Mouse (Mus musculus) MEL (cell line): ENCODE results near the gene Olfr308. TPM values are rescaled to one million over a fixed set of nuclear protein-coding genes. Genes with fewer than 3 reads are reported as not detected.

Experiments
- DNase-seq: peaks from one replicate; pipeline ENCODE4 v3.0.0; 2011; ENCODE audit warnings: low read depth, low spot score
- H3K27ac ChIP-seq: 2 replicates; pipeline ENCODE4 v1.5.1; 2012; ENCODE audit warnings: low read depth, mild to moderate bottlenecking, control low read depth, low read length, moderate library complexity; ENCODE audit not compliant: control insufficient read depth
- H3K27me3 ChIP-seq, 2 experiments: fragments of 150-350 bp in 1 of 2; sonication (generic) in 1 of 2; 2 replicates each; pipeline ENCODE4 v1.6.1; 2012; ENCODE audit warnings: low read length in 2 of 2, mild to moderate bottlenecking in 2 of 2, improper control_type of control experiment in 1 of 2, moderate library complexity in 1 of 2; ENCODE audit not compliant: insufficient read depth in 2 of 2, control insufficient read depth in 1 of 2
- H3K36me3 ChIP-seq, 2 experiments: 2 replicates each; pipeline ENCODE4 v1.6.1; 2012 to 2014; ENCODE audit warnings: low read length in 2 of 2, improper control_type of control experiment in 1 of 2, inconsistent platforms in 1 of 2, mild to moderate bottlenecking in 1 of 2; ENCODE audit not compliant: insufficient read depth in 2 of 2, control insufficient read depth in 1 of 2
- H3K4me1 ChIP-seq, 2 experiments: fragments of 150-350 bp in 1 of 2; sonication (generic) in 1 of 2; 2 replicates each; pipeline ENCODE4 v1.6.1; 2012; ENCODE audit warnings: low read length in 2 of 2, improper control_type of control experiment in 1 of 2, mild to moderate bottlenecking in 1 of 2; ENCODE audit not compliant: insufficient read depth in 2 of 2, control insufficient read depth in 1 of 2
- H3K4me3 ChIP-seq, 2 experiments: fragments of 150-350 bp in 1 of 2; sonication (generic) in 1 of 2; 2 replicates each; pipeline ENCODE4 v1.5.1; 2012; ENCODE audit warnings: low read depth in 2 of 2, low read length in 2 of 2, mild to moderate bottlenecking in 2 of 2, moderate library complexity in 2 of 2, control low read depth in 1 of 2, improper control_type of control experiment in 1 of 2; ENCODE audit not compliant: control insufficient read depth in 1 of 2, insufficient read depth in 1 of 2
- H3K79me2 ChIP-seq: 2 replicates; pipeline ENCODE4 v1.6.1; 2012; ENCODE audit warnings: mild to moderate bottlenecking, low read length, moderate library complexity; ENCODE audit not compliant: control insufficient read depth, poor library complexity, insufficient read depth
- H3K9ac ChIP-seq: 2 replicates; pipeline ENCODE4 v1.6.1; 2012; ENCODE audit warnings: low read depth, mild to moderate bottlenecking, control low read depth, low read length, moderate library complexity; ENCODE audit not compliant: control insufficient read depth, poor library complexity, severe bottlenecking
- H3K9me3 ChIP-seq: fragments of 150-350 bp; sonication (generic); replicated peaks from 2 replicates; pipeline ENCODE4 v1.6.1; 2012; ENCODE audit warnings: mild to moderate bottlenecking, low read length, improper control_type of control experiment, moderate library complexity; ENCODE audit not compliant: insufficient read depth
- CHD2 ChIP-seq: IDR thresholded peaks from 2 replicates; pipeline ENCODE4 v1.6.1; 2011; ENCODE audit warnings: low read length, improper control_type of control experiment
- CTCF ChIP-seq, 3 experiments: IDR thresholded peaks in 2 of 3; conservative IDR thresholded peaks in 1 of 3; 2 replicates each; pipeline ENCODE4 v1.5.1; 2011 to 2012; ENCODE audit warnings: low read length in 3 of 3, low read depth in 2 of 3, mild to moderate bottlenecking in 2 of 3, improper control_type of control experiment in 1 of 3, inconsistent platforms in 1 of 3, mixed read lengths in 1 of 3, moderate library complexity in 1 of 3; ENCODE audit not compliant: control insufficient read depth in 1 of 3, insufficient read depth in 1 of 3, poor library complexity in 1 of 3, severe bottlenecking in 1 of 3
- EP300 ChIP-seq, 2 experiments: IDR thresholded peaks; 2 replicates each; pipeline ENCODE4 v1.6.1; 2011; ENCODE audit warnings: improper control_type of control experiment in 2 of 2, low read length in 2 of 2, low read depth in 1 of 2, mild to moderate bottlenecking in 1 of 2
- ETS1 ChIP-seq: IDR thresholded peaks from 2 replicates; pipeline ENCODE4 v1.6.1; 2012; ENCODE audit warnings: low read depth, mild to moderate bottlenecking, inconsistent platforms, low read length, improper control_type of control experiment, moderate library complexity
- GABPA ChIP-seq: IDR thresholded peaks from 2 replicates; pipeline ENCODE4 v1.6.1; 2012; ENCODE audit warnings: low read depth, mild to moderate bottlenecking, inconsistent platforms, low read length, improper control_type of control experiment, moderate library complexity
- MAX ChIP-seq: IDR thresholded peaks from 2 replicates; pipeline ENCODE4 v1.6.1; 2011; ENCODE audit warnings: low read length, improper control_type of control experiment
- MAZ ChIP-seq: IDR thresholded peaks from 2 replicates; pipeline ENCODE4 v1.6.1; 2012; ENCODE audit warnings: low read depth, mild to moderate bottlenecking, inconsistent platforms, low read length, improper control_type of control experiment
- MEF2A ChIP-seq: IDR thresholded peaks from 2 replicates; pipeline ENCODE4 v1.6.1; 2014; ENCODE audit warnings: low read depth, mild to moderate bottlenecking, inconsistent platforms, low read length, improper control_type of control experiment; ENCODE audit not compliant: poor library complexity, insufficient replicate concordance, severe bottlenecking; ENCODE audit errors: extremely low read depth
- MYB ChIP-seq: IDR thresholded peaks from 2 replicates; pipeline ENCODE4 v1.6.1; 2011; ENCODE audit warnings: mild to moderate bottlenecking, low read depth, low read length, improper control_type of control experiment
- NELFE ChIP-seq: IDR thresholded peaks from 2 replicates; pipeline ENCODE4 v1.6.1; 2011; ENCODE audit warnings: low read depth, low read length, improper control_type of control experiment
- NRF1 ChIP-seq: IDR thresholded peaks from 2 replicates; pipeline ENCODE4 v1.6.1; 2014; ENCODE audit warnings: low read depth, mild to moderate bottlenecking, inconsistent platforms, low read length, improper control_type of control experiment, moderate library complexity; ENCODE audit not compliant: poor library complexity, insufficient read depth, severe bottlenecking
- POLR2A ChIP-seq, 2 experiments: IDR thresholded peaks; 2 replicates each; pipeline ENCODE4 v1.6.1; 2011 to 2012; ENCODE audit warnings: low read length in 2 of 2, mild to moderate bottlenecking in 2 of 2, control low read depth in 1 of 2, improper control_type of control experiment in 1 of 2, low read depth in 1 of 2, moderate library complexity in 1 of 2; ENCODE audit not compliant: control insufficient read depth in 1 of 2, insufficient read depth in 1 of 2, poor library complexity in 1 of 2
- POLR2AphosphoS2 ChIP-seq: IDR thresholded peaks from 2 replicates; pipeline ENCODE4 v1.6.1; 2011; ENCODE audit warnings: low read length, improper control_type of control experiment
- POLR2AphosphoS5 ChIP-seq: IDR thresholded peaks from 2 replicates; pipeline ENCODE4 v1.6.1; 2012; ENCODE audit warnings: low read depth, borderline replicate concordance, mild to moderate bottlenecking, inconsistent platforms, low read length, moderate library complexity, mixed read lengths
- TBP ChIP-seq: IDR thresholded peaks from 2 replicates; pipeline ENCODE4 v1.8.0; 2011; ENCODE audit warnings: low read depth, low read length, improper control_type of control experiment
- USF2 ChIP-seq, 2 experiments: IDR thresholded peaks; 2 replicates each; pipeline ENCODE4 v1.6.1; 2011 to 2012; ENCODE audit warnings: improper control_type of control experiment in 2 of 2, low read length in 2 of 2, borderline replicate concordance in 1 of 2, inconsistent platforms in 1 of 2, low read depth in 1 of 2, mild to moderate bottlenecking in 1 of 2; ENCODE audit not compliant: insufficient read depth in 1 of 2
- ZC3H11A ChIP-seq: IDR thresholded peaks from 2 replicates; pipeline ENCODE4 v1.6.1; 2012; ENCODE audit warnings: low read depth, mild to moderate bottlenecking, inconsistent platforms, low read length, improper control_type of control experiment
- ZNF384 ChIP-seq: IDR thresholded peaks from 2 replicates; pipeline ENCODE4 v1.6.1; 2012; ENCODE audit warnings: low read depth, mild to moderate bottlenecking, inconsistent platforms, low read length, improper control_type of control experiment
- polyA plus RNA-seq, 2 experiments: library from polyadenylated mRNA; stranded (reverse) in 1 of 2; unstranded in 1 of 2; fragments of >175 nt in 1 of 2; fragments of >200 nt in 1 of 2; gene quantifications; 2 replicates each; pipeline versions ENCODE4 v1.2.1 to v1.2.4; 2012; ENCODE audit warnings: low replicate concordance in 2 of 2, low read depth in 1 of 2; ENCODE audit not compliant: insufficient read length in 2 of 2, insufficient read depth in 1 of 2, missing spikeins in 1 of 2
- total RNA-seq: library from RNA; depleted of rRNA; stranded (reverse); fragments of 300-350 nt; gene quantifications from 2 replicates; pipeline ENCODE4 v1.2.3, GENCODE M21; 2012

Gene Olfr308
- total and polyA plus RNA-seq, 3 experiments = not detected

DNA sequence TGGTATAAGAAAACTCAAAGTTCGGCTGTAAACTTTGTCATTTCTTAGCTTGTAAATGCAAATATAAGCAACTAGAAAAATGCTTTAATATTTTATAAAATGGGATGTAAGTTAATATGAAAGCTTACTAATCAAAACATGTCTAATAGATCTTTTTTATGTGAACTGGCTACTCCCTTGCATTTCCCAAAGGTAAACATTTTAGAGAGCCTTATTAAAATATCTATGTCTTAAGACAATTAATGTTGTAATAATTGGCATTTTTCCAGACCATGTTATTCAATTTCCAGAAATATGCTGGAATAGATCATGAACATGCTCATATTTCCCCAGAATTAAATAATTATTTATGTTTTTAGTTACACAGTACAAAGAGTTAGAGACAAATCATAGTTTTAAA lies 12.1 kb upstream of the Olfr308 start, which contains the start of gene Olfr307:
Gene Olfr307 (minus strand): TSS at position 101 of the 400 bp plus-strand sequence.
- H3K9me3 ChIP-seq = no peaks in the 10 kb centered on the region
- no peak within 1 kb of the TSS for H3K27ac ChIP-seq
- H3K4me1 ChIP-seq = no peaks in the 10 kb centered on the region
- no peaks in the 10 kb centered on the region for H3K27me3 ChIP-seq
- H3K4me3 ChIP-seq = no peak within 1 kb of the TSS
- H3K79me2 ChIP-seq = no peaks in the 10 kb centered on the region
- TF ChIP-seq ZC3H11A (no peak), CHD2 (no peak), MAX (no peak), NELFE (no peak), EP300 (IDR thresholded peaks at IDR 0.05; ENCODE audit: low read depth in 1 of 2, low read length in 2 of 2) (no peak), MYB (no peak), GABPA (no peak), NRF1 (no peak), POLR2AphosphoS2 (no peak)
- H3K36me3 ChIP-seq = no peaks in the 10 kb centered on the region
- H3K9ac ChIP-seq = no peak within 1 kb of the TSS
- DNase-seq = no peak

GRCm38 (mm10) chr7:86321323-86321722 lies 4.1 kb downstream of the Olfr308 start:
- TF ChIP-seq NELFE (no peak), MAX (no peak), POLR2AphosphoS5 (no peak), MEF2A (no peak)
- TF ChIP-seq, all 39 proteins: peak for 0
- H3K79me2 ChIP-seq = no peaks in the 10 kb centered on the region
- H3K9ac ChIP-seq = no peak overlapping the region
- H3K36me3 ChIP-seq = no peaks in the 10 kb centered on the region
- H3K27me3 ChIP-seq = no peaks in the 10 kb centered on the region
- no peaks in the 10 kb centered on the region for H3K4me1 ChIP-seq
- no peaks in the 10 kb centered on the region for H3K9me3 ChIP-seq
- H3K4me3 ChIP-seq = no peak overlapping the region
- H3K27ac ChIP-seq = no peak overlapping the region
- no peak for DNase-seq

DNA sequence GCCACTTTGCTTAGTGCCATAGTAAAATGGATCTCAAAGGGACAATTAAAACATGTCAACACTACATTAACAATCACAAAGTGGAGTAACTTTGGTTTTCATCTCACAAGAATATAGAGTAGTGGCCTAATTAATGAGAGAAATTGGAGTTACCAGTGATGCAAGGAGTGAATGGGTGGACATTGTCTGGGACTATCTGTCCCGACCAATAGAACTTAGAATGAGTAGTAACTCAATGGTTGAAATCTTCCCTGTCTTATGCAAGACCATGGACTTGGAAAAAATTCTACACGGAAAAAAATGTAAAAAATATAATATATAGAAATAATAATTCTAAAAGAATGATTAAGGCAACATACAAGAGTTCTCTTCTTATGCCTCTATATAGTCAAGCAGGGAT lies 11.8 kb downstream of the Olfr308 start, which contains the start of gene Olfr309:
Gene Olfr309 (minus strand): TSS at position 101 of the 400 bp plus-strand sequence.
- no peak within 1 kb of the TSS for H3K27ac ChIP-seq
- no peaks in the 10 kb centered on the region for H3K27me3 ChIP-seq
- H3K4me3 ChIP-seq = no peak within 1 kb of the TSS
- H3K4me1 ChIP-seq = no peaks in the 10 kb centered on the region
- H3K9me3 ChIP-seq = no peaks in the 10 kb centered on the region
- DNase-seq = no peak
- no peak for TF ChIP-seq CHD2
- no peak for TF ChIP-seq MAZ
- no peak for TF ChIP-seq TBP
- TF ChIP-seq ETS1 = no peak
- TF ChIP-seq ZNF384 = no peak
- no peak for TF ChIP-seq CTCF (IDR thresholded peaks at IDR 0.05 in 2 of 3, conservative IDR thresholded peaks at IDR 0.05 in 1 of 3; ENCODE audit: control insufficient read depth in 1 of 3, insufficient read depth in 1 of 3, low read depth in 2 of 3, low read length in 3 of 3, poor library complexity in 1 of 3, severe bottlenecking in 1 of 3)
- TF ChIP-seq NRF1 = no peak
- no peak for TF ChIP-seq POLR2AphosphoS2
- TF ChIP-seq MYB = no peak
- no peak for TF ChIP-seq USF2 (IDR thresholded peaks at IDR 0.05; ENCODE audit: borderline replicate concordance in 1 of 2, insufficient read depth in 1 of 2, low read depth in 1 of 2, low read length in 2 of 2)
- no peak for TF ChIP-seq POLR2A (IDR thresholded peaks at IDR 0.05; ENCODE audit: control insufficient read depth in 1 of 2, insufficient read depth in 1 of 2, low read depth in 1 of 2, low read length in 2 of 2, poor library complexity in 1 of 2)
- H3K9ac ChIP-seq = no peak within 1 kb of the TSS
- H3K79me2 ChIP-seq = no peaks in the 10 kb centered on the region
- no peaks in the 10 kb centered on the region for H3K36me3 ChIP-seq
